Mouse (Mus musculus) liver, adult 2 months (tissue): ENCODE data around the gene Ivd.

ENCODE experiments used
- CTCF ChIP-seq: fragments of 200-500 bp; IDR thresholded peaks from 2 replicates; pipeline ENCODE4 v1.5.1; 2011; ENCODE audit warnings: low read depth, low read length, control low read depth
- POLR2A ChIP-seq: fragments of 200-500 bp; IDR thresholded peaks from 2 replicates; pipeline ENCODE4 v1.6.1; 2011; ENCODE audit warnings: low read length, control low read depth; ENCODE audit not compliant: insufficient read depth; ENCODE audit errors: extremely low read depth

GRCm38 (mm10) chr2:118898771-118899170 is 37.0 kb downstream of the Ivd start:
- no peak for TF ChIP-seq CTCF
- no peak for TF ChIP-seq POLR2A
